Mouse (Mus musculus) hindbrain, embryonic 16.5 days (tissue): ENCODE data around the gene Samd4b. TPM values are rescaled to one million over a fixed set of nuclear protein-coding genes. Genes with fewer than 3 reads are reported as not detected.
"Not testable (repeated sequence)": the region's sequence is repeated elsewhere in the genome, so short reads cannot be mapped to it uniquely, and the experiment has no call there.

Experiments
- ATAC-seq: fragments of 200-750 bp; cut with Nextera tagmentation; 2 replicates; pipeline ENCODE4 v1.8.0; 2017; ENCODE audit warnings: moderate TSS enrichment, moderate library complexity
- H3K27ac ChIP-seq: fragments of 300-500 bp; sonication (generic); 2 replicates; pipeline ENCODE4 v1.5.1; 2014; ENCODE audit warnings: low read depth, mild to moderate bottlenecking, control low read depth, low read length, moderate library complexity
- H3K27me3 ChIP-seq: fragments of 300-500 bp; sonication (generic); replicated peaks from 2 replicates; pipeline ENCODE4 v1.6.1; 2014; ENCODE audit warnings: low read length; ENCODE audit not compliant: control insufficient read depth, insufficient read depth
- H3K36me3 ChIP-seq: fragments of 300-500 bp; sonication (generic); 2 replicates; pipeline ENCODE4 v1.6.1; 2014; ENCODE audit warnings: mild to moderate bottlenecking, low read length, moderate library complexity, mixed read lengths; ENCODE audit not compliant: control insufficient read depth, insufficient read depth
- H3K4me1 ChIP-seq: fragments of 300-500 bp; sonication (generic); 2 replicates; pipeline ENCODE4 v1.6.1; 2014; ENCODE audit warnings: low read depth, low read length; ENCODE audit not compliant: control insufficient read depth, insufficient read depth
- H3K4me2 ChIP-seq: fragments of 300-500 bp; sonication (generic); 2 replicates; pipeline ENCODE4 v1.6.1; 2014; ENCODE audit warnings: mild to moderate bottlenecking, low read length, control low read depth, moderate library complexity
- H3K4me3 ChIP-seq: fragments of 300-500 bp; sonication (generic); 2 replicates; pipeline ENCODE4 v1.5.1; 2014; ENCODE audit warnings: mild to moderate bottlenecking, low read length, control low read depth, moderate library complexity
- H3K9ac ChIP-seq: fragments of 300-500 bp; sonication (generic); 2 replicates; pipeline ENCODE4 v1.6.1; 2014; ENCODE audit warnings: low read depth, mild to moderate bottlenecking, control low read depth, low read length, moderate library complexity
- H3K9me3 ChIP-seq: fragments of 300-500 bp; sonication (generic); 2 replicates; pipeline ENCODE4 v1.6.1; 2014; ENCODE audit warnings: mild to moderate bottlenecking, low read length, moderate library complexity; ENCODE audit not compliant: control insufficient read depth
- WGBS: fragments of 180-500 bp; shearing (Covaris S2); extraction: QIAGEN DNeasy Blood & Tissue Kit; methylation state at CpG from one replicate; pipeline ENCODE4 v1.1.7; 2014; 5-methylcytosine and 5-hydroxymethylcytosine counted together
- polyA plus RNA-seq: library from polyadenylated mRNA; unstranded; fragments of >200 nt; fragmentation: Nextera tagmentation; extraction: Ambion mirVana; gene quantifications from 2 replicates; pipeline ENCODE4 v1.2.1, GENCODE M21; 2015

Gene Samd4b
- polyA plus RNA-seq, 1 experiment from 2014 or later, result 11.1 TPM

DNA sequence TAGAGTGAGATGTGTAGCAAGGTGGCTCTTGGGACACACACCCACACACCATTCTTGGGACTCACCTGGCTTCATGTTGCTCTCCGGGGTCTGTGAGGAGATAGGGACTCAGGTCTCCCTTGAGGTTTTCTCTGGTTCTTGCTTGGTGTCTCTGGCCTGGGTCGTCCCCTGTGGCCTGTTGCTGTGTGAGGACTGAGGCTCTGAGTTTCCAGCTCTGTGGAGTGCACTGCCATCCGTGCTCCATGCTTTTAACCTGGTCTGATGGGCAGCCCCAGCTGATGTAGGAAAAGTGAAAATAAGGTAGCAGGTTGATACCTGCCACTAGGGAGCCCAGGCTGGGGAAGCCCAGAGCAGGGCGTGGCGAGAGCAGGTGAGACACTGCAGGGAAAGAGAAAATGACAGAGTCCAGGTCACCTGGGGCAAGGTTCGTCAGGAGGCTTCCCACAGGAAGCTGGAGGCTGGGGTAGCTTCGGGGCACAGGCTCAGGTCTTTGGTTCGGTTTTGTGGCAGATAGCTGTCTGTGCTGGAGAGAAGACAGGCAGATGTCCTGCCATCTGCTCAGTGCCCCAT is 87.5 kb downstream of the Samd4b start, which contains the start of gene Ifnl2:
Ifnl2 (minus strand) TSS at position 51 of the 570 bp plus-strand sequence.
- not testable (repeated sequence) for H3K27ac ChIP-seq, H3K9me3 ChIP-seq, H3K36me3 ChIP-seq, H3K4me2 ChIP-seq, H3K4me3 ChIP-seq, H3K4me1 ChIP-seq, ATAC-seq, H3K9ac ChIP-seq, H3K27me3 ChIP-seq
- 65% methylated on average over 8 of the region's 8 CpGs for WGBS

DNA sequence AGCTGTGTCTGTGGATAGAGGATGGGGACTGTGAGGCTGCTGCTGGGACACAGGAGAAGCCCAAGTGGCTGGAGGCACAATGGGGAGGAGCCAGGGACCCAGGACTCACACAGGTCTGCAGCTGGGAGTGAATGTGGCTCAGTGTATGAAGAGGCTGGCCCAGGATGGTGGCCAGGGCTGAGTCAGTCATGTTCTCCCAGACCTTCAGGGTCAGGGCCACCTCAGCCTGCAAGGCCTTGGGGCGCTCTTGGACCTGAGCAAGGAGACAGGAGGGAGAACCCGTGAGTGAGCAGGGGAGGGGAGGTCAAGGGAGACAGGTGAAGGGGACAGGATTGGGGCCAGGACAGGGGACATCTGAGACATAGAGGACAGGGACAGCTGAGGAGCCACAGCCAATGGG is 88.8 kb downstream of the Samd4b start:
- not testable (repeated sequence) for H3K36me3 ChIP-seq, ATAC-seq, H3K27ac ChIP-seq, H3K4me3 ChIP-seq, H3K4me1 ChIP-seq, H3K9me3 ChIP-seq, H3K9ac ChIP-seq, H3K27me3 ChIP-seq, H3K4me2 ChIP-seq
- no CpG with 5 or more reads among the region's 2 CpGs for WGBS

DNA sequence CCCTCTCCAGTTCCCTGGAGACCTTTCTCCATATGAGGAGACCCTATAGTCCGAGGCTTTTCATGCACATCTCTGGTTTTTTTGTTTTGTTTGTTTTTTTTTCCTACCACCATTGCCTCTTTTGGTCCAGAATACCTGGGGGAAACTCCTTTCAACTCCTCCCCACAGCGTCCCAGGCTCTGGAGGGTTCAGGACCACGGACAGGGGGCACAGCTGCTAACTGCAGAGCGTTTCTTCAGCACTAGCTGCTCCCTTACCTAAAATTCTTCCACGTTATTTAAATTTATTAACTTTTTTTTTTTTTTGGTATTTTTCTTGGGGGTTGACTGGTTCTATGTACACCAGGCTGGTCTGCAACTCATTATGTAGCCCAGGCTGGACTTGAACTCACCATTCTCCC is 92.4 kb downstream of the Samd4b start:
- no peak overlapping the region for H3K4me2 ChIP-seq
- no peak overlapping the region for H3K4me3 ChIP-seq
- 15% methylated on average over 5 of the region's 5 CpGs for WGBS
- 0 out of 2 replicates have a peak, but pooled peaks cover 2% of the 10 kb centered on the region for H3K9me3 ChIP-seq
- no peak overlapping the region for H3K27ac ChIP-seq
- H3K27me3 ChIP-seq, result no peaks in the 10 kb centered on the region
- H3K4me1 ChIP-seq, result no peaks in the 10 kb centered on the region
- no peak overlapping the region for H3K9ac ChIP-seq
- no peaks in the 10 kb centered on the region for H3K36me3 ChIP-seq
- ATAC-seq, result no peak

DNA sequence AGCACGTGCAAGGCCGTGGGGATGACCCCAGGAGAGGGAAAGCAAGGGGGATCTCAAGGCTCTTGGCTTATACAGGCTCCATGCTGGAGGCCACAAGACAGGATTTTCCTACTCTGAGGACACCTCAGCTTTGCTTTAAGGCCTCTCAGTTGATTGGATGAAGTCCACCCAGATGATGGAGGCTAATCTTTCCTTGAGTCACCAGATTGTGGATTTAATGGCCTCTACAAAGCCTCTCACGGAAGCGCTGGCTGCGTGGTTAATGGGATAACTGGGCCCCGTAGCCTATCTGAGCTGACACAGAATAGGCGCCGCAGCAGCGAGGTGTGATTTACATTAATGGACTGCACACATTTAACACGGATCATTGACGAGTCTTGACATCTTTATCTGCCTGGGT is 102.5 kb downstream of the Samd4b start:
- ATAC-seq, result no peak
- no peak overlapping the region for H3K9ac ChIP-seq
- H3K4me1 ChIP-seq, result no peaks in the 10 kb centered on the region
- no peaks in the 10 kb centered on the region for H3K9me3 ChIP-seq
- no peaks in the 10 kb centered on the region for H3K36me3 ChIP-seq
- no peak overlapping the region for H3K27ac ChIP-seq
- WGBS, result 59% methylated on average over 11 of the region's 11 CpGs
- H3K4me3 ChIP-seq, result no peak overlapping the region
- no peaks in the 10 kb centered on the region for H3K27me3 ChIP-seq
- no peak overlapping the region for H3K4me2 ChIP-seq

DNA sequence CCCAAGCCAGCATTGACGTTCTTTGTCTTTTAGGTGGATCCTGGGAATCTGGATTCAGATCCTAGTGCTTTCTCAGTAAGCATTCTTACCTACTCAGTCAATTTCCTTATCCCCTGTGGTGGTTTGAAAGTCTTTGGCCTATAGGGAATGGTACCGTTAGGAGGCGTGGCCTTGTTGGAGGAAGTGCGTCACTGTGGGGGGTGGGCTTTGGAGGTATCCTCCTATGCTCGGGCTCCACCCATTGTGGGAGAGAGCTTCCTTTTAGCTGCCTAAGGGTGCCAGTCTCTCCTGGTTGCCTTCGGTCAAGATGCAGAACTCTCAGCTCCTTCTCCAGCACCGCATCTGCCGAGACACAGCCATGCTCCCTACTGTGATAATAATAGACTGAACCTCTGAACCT is 105.6 kb downstream of the Samd4b start:
- no peak for ATAC-seq
- no peak overlapping the region for H3K4me3 ChIP-seq
- H3K9ac ChIP-seq, result no peak overlapping the region
- no peak overlapping the region for H3K4me2 ChIP-seq
- no peaks in the 10 kb centered on the region for H3K36me3 ChIP-seq
- WGBS, result 88% methylated on average over 8 of the region's 8 CpGs
- H3K4me1 ChIP-seq, result peaks cover 5% of the 10 kb centered on the region
- no peaks in the 10 kb centered on the region for H3K9me3 ChIP-seq
- H3K27ac ChIP-seq, result no peak overlapping the region
- H3K27me3 ChIP-seq, result peaks cover 3% of the 10 kb centered on the region; the same call in 1 of the 2 replicates

DNA sequence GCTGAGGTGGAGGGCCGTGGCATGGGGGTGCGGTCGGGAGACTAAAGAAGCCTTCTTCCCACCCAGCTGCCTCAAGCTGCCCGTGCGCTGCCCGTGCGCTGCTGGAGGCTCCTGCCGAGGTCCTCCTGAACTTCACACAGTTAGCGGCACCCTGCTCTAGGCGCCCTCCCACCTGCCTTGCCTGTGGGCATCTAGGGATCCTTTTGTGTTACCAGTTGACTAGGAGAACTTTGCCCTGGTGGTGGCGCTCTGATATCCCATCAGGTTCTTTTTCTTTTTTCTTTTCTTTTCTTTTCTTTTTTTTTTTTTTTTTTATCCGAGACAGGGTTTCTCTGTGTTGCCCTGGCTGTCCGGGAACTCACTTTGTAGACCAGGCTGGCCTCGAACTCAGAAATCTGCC is 107.0 kb downstream of the Samd4b start:
- Histone ChIP-seq H3K9me3 (no peaks in the 10 kb centered on the region), H3K9ac (no peak overlapping the region), H3K36me3 (no peaks in the 10 kb centered on the region), H3K27me3 (peaks cover 3% of the 10 kb centered on the region; the same call in 1 of the 2 replicates), H3K4me1 (peaks cover 5% of the 10 kb centered on the region), H3K27ac (no peak overlapping the region), H3K4me2 (peak overlapping the region; percentile 15), H3K4me3 (no peak overlapping the region; the same call in 1 of the 2 replicates)
- no peak for ATAC-seq
- WGBS, result 29% methylated on average over 14 of the region's 14 CpGs

DNA sequence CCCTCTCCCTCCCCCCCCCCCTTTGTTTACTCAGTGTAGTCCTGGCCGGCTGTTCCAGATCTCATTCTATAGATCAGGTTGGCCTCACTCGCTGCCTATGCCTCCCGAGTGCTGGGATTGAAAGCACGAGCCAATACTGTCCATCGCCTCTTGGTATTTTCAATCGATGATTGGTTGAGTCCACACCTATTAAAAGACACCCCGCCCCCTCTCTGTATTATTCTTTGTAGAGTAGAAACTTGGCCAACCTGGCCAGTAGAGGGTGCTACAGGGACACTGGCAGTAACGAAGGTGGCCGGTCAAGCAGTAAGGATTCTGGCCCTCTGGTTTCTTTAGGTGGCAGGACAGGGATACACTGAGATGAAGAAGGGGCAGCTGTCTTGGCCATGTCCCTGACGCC is 107.5 kb downstream of the Samd4b start:
- Histone ChIP-seq H3K4me1 (peaks cover 5% of the 10 kb centered on the region), H3K36me3 (no peaks in the 10 kb centered on the region), H3K27ac (no peak overlapping the region), H3K4me2 (peak overlapping the region; percentile 15), H3K27me3 (peaks cover 3% of the 10 kb centered on the region; the same call in 1 of the 2 replicates), H3K4me3 (no peak overlapping the region), H3K9ac (no peak overlapping the region), H3K9me3 (no peaks in the 10 kb centered on the region)
- WGBS, result 4% methylated on average over 10 of the region's 10 CpGs
- ATAC-seq, result peak; percentile 69; the same call in 1 of the 2 replicates

DNA sequence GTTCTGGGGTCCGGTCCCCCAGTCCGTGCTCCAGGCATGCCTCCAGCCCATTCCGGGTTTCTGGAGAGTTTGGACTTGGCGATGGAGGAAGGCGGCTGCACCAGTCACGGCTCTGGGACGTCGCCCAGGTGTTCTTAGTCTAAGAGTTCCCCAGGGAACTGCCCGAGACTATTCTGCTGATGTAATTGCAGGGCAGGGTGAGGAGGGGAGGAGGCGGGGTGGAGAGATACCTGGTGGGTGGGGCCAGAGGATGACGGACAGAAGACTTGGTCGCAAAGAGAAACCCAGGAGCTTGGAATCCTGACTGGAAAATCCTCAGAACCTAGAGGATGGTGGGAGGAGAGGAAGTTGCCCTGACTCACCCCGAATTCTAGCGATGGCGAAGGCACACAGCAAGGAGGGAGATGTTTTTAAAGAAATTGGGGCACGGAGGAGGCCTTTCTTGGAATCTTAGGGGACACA is 109.9 kb downstream of the Samd4b start:
- WGBS, result 6% methylated on average over 16 of the region's 16 CpGs
- Histone ChIP-seq H3K9me3 (no peaks in the 10 kb centered on the region), H3K9ac (peak overlapping the region; percentile 44), H3K36me3 (no peaks in the 10 kb centered on the region), H3K4me3 (peak overlapping the region; percentile 35), H3K4me1 (peaks cover 5% of the 10 kb centered on the region), H3K27me3 (peaks cover 3% of the 10 kb centered on the region; the same call in 1 of the 2 replicates), H3K4me2 (peak overlapping the region; percentile 58), H3K27ac (no peak overlapping the region)
- ATAC-seq, result no peak

DNA sequence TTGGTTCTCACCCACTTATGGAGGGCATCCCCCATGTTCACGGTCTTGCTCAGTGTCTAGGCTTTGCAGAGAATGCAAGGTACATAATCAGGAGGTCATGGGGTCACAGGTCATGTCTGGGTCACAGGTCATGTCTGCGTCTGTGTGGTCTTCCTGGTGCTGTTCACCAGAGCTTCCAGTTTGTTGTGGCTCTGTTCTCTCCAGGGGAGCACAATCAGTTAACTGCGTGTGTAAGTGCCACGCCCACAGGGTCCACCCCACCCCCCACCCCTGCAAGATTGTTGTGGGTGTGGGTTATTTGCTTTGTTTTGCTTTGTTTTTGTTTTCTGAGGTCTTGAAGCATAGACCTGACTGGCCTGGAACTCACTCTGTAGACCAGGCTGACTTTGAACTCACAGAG is 113.8 kb downstream of the Samd4b start:
- 28% methylated on average over 4 of the region's 4 CpGs for WGBS
- Histone ChIP-seq H3K36me3 (no peaks in the 10 kb centered on the region), H3K9me3 (no peaks in the 10 kb centered on the region), H3K27me3 (peaks cover 3% of the 10 kb centered on the region; the same call in 1 of the 2 replicates), H3K4me1 (peaks cover 5% of the 10 kb centered on the region), H3K4me2 (no peak overlapping the region), H3K4me3 (no peak overlapping the region), H3K9ac (no peak overlapping the region), H3K27ac (no peak overlapping the region)
- ATAC-seq, result no peak
